Mouse (Mus musculus): Measurements from ENCODE around the gene Dtx2.

Gene Dtx2

DNA sequence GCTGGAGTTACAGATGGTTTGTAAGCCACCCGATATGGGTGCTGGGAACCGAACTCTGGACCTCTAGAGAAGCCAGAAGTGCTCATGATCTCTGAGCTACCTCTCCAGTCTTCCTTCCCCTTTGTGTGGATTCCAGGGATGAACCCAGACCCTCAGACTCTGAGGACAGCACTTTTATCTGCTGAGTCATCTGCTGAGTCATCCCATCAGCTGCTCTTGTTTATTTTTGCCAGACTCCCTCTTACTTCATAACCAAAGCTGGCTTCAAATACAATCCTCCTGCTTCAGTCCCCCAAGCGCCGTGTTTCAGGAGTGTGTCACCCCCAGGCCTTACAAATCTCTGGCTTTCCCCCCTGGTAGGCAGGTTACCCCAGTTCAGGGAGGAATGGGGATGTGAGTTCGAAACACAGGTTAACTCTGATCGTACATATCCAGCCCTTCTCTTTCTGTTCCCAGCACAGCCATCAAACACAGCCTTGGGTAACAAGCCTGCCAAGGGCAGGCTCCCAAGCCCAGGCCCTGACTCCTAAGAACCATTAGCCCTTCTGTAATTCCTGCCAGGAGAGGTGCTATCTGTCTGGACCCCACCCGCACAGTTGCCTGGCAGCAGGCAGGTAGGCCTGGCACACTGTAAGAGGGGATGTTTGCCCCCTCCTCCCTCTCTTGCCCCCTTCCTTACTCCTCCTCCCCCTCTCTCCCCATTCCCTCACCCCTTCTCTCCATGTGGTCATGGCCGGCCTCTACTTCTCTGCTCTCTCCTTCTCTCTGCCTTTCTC is 18.5 kb upstream of the Dtx2 start:
- DNase-seq (ENCODE audit: low read depth, low spot score) = no peak

DNA sequence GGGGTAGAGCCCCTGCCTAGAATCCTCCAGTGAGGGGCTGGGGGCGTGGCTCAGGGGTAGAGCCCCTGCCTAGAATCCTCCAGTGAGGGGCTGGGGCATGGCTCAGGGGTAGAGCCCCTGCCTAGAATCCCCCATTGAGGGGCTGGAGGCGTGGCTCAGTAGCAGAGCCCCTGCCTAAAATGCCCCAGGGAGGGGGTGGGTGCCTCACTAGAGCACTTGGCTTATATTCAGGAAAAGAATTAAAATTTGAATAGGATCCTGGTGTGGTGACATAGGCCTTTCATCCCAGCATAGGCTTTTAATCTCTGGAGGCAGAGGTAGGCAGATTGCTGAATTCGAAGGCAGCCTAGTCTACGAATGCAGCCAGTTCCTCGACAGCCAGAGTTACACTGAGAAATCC is 15.2 kb upstream of the Dtx2 start:
- DNase-seq (ENCODE audit: low read depth, low spot score) = peak; percentile 86

DNA sequence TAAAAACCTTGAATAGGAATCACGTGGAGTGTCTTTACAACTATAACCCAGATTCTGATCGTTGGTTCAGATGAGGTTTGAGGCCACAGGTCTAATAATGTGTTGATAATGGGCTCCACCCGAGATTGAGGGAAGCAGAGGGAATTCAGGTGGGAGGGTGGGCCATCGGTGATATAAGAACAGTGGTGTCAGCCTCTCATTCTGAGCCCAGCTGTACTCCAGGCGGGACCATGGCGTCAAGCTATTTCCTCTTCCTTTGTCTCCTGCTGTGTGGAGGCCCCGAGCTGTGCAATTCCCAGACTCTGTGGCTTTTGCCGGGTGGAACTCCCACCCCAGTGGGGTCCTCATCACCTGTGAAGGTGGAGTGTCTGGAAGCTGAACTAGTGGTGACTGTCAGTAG is 14.7 kb upstream of the Dtx2 start, which contains the start of gene Zp3:
Zp3 (plus strand) TSS at position 196 of the 400 bp plus-strand sequence.
- peak; percentile 61 for DNase-seq (ENCODE audit: low read depth, low spot score)

DNA sequence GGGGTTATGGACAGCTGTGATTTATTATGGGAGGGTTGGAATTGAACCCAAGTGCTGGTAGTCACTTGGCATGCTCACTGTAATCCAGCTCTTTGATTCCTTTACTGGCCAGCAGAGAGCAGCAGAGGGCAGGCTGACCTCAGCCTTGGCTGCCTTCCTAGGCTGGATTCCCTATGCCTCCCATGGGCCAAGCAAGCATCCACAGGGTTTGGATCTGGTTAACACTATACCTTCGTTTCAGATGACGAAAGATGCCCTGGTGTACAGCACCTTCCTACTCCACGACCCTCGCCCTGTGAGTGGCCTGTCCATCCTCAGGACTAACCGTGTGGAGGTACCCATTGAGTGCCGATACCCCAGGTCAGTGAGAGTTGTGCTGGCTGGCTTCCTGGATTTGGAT is 12.2 kb upstream of the Dtx2 start:
- peak; percentile 73 for DNase-seq (ENCODE audit: low read depth, low spot score)

DNA sequence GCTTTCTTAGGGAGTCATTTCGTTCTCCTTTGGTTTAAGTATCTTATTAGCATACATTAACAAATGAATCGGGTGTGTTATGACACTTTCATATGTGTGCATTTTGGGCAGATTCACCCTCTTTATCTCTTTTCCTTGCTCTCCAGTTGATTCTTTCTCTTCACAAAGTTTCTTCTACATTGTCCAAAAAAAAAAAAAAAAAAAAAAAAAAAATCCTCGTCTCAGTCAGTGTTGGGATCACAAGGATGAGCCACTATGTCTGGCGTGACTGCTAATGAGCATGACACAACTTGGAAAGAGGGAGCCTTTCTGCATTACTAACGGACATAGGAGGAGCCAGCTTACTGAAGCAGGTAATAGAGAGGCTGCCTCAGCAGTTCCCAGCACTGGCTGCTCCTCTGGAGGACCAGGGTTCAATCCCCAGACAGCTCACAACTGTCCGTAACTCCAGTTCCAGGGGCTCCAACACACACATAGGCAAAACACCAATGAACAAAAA is 10.0 kb upstream of the Dtx2 start:
- DNase-seq (ENCODE audit: low read depth, low spot score) = peak; percentile 60

DNA sequence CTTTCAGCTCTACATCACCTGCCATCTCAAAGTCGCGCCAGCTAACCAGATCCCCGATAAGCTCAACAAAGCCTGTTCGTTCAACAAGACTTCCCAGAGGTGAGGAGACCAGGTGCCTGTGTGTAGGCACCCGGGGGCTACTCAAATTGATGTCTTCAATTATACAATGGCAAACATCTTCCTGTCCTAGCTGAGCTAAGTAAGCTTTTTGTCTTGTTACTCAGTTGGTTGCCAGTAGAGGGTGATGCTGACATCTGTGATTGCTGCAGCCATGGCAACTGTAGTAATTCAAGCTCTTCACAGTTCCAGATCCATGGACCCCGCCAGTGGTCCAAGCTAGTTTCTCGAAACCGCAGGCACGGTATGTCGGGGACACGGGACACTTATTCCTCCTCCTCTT is 7.4 kb upstream of the Dtx2 start:
- peak; percentile 72 for DNase-seq (ENCODE audit: low read depth, low spot score)

DNA sequence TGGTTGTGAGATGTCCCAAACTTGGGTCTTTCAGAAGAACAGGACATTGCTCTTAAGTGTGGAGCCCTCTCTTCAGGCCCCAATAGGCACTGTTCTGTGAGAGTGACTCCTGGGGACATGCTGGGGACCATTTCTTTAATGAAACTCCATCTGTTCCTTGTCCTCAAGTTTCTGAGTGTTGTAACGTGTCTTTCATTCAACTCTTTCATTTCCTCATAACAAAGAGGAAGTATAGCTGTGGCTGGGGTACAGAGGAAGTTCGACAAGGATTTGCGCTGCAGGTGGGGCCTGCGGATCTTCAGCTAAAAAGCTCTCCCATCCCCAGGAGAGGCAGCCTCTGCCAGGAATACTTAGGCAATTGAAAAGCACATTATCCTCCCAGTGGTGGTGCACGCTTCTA is 4.0 kb upstream of the Dtx2 start:
- no peak for DNase-seq (ENCODE audit: low read depth, low spot score)

DNA sequence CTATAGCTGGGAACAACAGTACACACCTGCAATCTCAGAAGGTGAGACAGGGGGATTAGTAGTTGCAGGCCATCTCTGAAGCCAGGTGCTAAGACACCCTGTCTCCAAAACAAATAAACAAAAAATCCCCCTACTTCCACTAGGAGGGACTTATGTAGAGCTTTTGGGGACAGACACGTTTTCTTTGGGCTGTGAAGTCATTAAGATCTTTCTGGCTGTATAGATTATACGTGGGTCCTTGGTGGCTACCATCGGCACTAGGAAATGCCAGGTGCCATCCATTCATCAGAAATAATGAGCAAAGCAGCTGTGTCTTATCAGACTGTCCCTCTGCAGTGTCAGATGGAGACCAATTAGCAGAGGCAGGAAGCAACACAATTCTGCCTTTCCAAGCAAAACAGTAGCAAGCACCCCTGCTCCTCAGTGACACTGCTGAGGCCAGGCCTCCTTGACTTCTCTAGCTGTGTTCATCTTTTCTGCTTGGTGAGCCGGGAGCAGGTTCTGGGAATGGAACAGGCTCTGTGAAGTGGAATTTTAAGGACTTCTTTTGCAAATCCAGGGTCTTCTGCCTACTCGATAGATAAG is 1.1 kb upstream of the Dtx2 start:
- no peak for DNase-seq (ENCODE audit: low read depth, low spot score)

DNA sequence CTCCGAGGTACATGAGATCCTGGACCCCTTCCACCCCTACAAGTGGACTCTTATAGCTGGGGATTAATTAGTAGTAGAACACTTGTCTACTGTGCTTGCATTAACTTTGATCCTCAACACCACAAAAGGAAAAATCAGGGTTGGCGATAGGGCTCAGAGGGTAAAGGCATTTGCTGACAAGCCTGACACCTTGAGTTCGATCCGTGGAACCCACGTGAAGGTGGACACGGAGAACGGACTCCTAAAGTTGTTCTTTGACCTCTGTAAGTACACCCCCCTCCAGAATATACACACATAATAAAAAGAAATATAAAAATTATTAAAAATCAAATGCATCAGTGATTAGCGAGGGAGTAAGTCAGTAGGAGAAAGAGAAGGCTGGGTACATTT is 270 bp upstream of the Dtx2 start:
- no peak for DNase-seq (ENCODE audit: low read depth, low spot score)

DNA sequence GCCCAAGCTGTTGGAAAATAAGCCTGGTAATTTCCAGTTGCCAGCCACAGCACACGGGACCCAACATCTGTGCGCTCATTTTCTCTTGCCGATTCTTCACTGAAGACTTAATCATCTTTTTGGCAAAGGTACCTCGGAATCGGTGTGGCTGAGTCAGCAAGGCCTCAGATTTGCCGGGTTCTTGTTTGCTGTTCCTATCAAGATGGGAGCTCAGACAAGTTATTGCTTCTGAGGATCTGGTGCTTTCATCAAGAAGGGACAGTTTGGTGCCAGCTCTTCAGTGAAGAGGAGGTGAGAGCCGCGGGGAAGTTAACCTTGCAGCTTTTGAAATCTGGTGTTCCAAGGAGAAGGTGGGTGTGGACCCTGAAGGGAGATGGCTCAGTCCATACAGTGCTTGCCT is 1.6 kb downstream of the Dtx2 start:
- DNase-seq (ENCODE audit: low read depth, low spot score) = no peak

DNA sequence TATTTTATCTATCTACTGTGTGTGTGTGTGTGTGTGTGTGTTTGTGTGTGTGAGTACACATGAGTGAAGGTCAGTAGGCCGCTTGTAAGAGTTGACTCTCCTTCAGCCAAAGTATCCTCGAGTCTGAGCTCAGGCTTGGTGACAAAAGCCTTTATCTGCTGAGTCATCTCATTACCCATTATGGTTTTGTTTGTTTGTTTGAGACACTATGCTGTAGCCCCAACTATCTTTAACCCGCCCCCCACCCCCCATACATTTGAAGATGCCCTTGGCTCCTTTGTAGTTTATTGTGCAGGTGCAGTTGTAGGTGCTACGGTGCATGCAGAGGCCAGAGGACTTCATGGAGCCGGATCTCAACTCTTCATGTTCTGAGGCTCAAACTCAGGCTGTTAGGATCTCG is 6.6 kb downstream of the Dtx2 start:
- no peak for DNase-seq (ENCODE audit: low read depth, low spot score)

DNA sequence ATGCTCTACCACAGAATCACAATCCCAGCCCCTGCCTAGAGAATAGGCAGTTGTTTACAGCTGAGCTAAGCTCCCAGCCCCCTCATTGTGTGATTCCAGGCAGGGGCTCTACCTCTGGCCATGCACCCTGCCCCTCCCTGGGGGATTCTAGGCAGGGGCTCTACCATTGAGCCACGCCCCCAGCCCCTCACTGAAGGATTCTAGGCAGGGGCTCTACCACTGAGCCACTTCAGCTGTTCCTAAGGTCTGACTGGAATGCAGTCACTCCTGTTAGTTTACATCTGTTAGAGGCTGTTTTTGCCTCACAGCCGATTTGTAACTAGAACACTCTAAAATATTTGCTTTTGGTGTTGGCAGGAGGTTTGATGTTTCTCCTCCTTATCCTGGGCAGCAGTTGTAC is 7.7 kb downstream of the Dtx2 start:
- no peak for DNase-seq (ENCODE audit: low read depth, low spot score)

DNA sequence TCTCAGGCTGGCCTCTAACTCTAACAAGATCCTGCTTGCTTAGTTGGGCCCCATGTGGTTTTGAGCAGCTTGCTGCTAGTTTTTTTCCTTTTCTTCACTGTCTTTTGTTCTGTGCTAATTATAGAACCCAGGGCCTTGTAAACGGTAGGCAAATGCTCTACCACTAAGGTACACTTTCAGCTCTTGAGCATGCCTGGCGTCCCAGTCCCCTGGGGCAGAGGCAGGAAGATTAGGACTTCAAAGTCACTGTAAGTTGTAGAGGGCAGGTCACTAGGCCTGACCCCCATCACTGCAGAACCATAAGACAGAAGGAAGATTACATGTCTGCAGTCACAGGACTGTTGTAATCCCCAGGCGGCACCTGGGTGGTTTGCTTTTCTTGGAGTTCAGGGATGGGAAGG is 8.2 kb downstream of the Dtx2 start:
- no peak for DNase-seq (ENCODE audit: low read depth, low spot score)

DNA sequence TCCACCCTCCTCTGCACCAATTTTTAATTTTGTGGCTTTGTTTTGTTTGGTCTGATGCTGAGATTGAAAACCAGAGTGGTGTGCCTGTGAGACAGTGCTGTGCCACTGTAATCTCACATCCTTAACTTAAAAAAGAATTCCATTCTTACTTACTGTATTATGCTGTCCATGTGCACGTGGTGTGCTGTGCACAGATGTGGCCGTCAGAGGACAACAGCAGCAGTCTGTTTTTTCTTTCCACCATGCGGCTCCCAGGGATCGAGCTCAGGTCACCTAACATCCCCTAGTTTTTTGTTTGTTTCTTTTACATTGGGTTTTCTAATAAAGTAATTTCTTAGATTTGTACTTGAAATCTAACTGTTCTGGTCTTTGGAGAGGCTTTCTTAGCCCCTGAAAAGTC is 9.9 kb downstream of the Dtx2 start:
- DNase-seq (ENCODE audit: low read depth, low spot score) = no peak

DNA sequence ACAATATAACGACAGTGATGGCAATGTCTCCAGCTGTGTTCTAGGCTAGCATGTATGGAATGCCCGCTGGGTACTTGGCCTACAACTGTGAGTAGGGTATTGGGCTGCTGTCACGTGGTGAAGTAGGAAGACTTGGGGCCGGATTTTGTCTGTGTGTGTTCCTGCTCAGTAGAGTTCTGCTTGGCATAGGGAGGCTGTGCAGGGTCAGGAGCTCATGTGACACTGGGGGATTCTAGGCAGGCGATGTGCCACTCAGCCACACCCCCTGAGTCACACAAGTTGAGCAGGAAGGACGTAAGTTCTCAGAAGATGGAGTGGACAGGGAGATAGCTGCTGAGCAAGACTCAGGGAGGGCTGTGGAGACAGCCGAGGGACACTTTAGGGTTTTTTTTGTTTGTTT is 13.1 kb downstream of the Dtx2 start:
- DNase-seq (ENCODE audit: low read depth, low spot score) = no peak

DNA sequence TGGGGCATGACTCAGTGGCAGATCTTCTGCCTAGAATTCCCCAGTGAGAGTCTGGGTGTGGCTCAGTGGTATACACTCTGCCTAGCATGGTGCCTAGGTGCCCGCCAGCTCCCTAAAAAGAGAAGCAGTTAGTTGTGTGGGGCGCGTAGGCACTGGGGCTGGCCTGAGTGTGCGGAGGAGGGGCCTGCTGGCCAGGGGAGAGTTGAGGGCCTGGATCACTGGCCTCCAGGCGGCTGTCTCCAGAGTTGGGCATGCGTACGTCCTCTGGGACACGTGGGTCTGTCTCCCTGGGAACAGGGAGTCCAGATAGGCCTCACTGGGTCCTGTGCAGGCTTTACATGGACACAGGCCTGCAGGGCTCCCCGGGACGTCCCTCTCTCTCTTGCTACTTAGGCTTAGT is 20.3 kb downstream of the Dtx2 start:
- no peak for DNase-seq (ENCODE audit: low read depth, low spot score)

DNA sequence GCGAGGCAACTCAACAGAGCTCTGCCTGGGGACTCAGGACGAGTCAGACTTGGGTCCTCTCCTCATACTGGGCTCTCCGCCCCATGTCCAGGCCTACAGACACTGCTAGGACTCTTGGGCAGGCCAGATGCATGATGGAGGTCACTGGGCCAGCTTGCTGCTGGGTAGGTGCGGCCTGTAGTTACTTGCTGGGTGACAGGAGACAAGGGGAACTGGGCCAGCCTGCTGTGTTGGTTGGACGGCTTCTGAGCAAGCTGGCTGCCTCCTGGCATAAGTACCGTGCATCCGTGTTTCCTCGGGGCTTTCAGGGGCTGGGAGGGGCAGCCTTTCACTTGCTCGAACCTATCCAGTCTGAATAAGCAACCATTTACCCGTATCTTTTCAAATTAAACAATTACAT is 21.0 kb downstream of the Dtx2 start:
- no peak for DNase-seq (ENCODE audit: low read depth, low spot score)

DNA sequence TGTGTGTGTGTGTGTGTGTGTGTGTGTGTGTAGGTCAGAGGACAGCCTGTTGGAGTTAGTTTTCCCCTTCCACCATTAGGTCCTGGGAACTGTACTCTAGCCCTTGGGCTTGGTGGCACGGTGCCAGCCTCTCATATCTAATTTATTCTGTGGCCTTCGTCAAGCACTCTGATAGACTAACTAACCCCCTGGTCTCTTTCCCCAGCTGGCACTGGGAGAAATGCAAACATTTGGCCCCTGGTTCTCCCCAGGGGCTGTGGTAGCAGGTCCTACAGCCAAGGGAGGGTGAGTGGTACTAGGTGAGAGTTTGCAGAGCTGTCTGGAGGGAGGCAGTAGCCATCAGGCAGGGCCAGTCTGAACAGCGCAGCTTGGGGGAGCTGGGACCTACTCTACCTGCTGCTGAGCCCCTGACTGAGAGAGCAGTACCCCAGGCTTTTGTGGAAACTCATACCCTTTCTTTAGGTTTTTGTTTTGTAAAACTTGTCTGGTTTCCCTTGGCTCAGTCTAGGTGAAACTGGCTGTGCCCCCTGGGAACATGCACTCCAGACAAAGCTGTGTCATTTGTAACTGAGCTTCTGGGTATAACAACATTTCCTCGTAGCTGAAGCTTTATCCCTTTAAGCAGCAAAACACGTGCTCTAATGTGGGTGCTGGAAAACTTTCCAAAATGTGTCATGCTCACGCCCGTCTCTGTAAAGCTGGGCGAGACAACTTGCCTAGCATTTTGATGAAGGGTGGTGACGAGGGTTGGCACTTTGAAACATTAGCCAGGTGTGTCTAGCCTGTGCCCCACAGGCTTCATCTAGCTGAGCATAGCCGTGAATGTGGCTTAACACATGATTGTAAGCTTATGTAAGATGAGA is 21.6 kb downstream of the Dtx2 start:
- peak; percentile 52 for DNase-seq (ENCODE audit: low read depth, low spot score)

DNA sequence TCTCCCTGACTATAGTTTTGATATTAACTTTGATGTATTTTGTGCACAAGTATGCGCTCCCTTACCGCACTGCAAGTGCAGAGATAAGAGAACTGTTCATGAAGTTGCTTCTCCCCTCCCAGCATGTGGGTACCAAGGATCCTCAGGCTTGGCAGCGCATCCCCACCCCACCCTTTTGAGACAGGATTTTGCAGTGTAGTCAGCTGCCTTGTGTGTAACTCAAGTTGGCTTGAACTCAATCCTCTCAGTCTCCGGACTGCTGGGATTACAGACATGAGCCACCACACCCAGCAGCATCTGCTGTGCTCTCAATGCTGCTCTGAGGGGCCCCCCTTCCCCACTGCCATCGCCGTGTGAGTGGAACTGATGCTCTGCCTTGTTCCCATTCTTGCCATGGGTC is 22.7 kb downstream of the Dtx2 start:
- no peak for DNase-seq (ENCODE audit: low read depth, low spot score)

DNA sequence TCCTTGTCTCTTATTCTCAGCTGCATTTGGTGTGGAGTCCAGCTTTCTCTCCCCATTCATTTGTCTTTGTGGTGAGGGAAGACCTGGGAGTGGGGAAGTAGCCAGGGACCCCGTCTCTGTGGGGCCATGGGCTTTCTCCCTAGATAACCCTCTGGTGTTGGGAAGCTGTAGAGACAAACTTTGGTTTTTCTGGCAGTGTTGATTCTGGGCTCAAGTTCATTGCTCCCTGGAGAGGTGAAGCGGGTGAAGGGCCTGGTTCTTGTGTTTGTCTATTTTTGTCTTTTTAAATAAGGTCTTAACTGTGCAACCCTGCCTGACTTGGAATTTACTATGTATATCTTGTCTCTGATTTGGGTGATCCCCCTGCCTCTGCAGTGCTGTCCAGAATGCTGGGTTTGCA is 24.1 kb downstream of the Dtx2 start:
- DNase-seq (ENCODE audit: low read depth, low spot score) = no peak

DNA sequence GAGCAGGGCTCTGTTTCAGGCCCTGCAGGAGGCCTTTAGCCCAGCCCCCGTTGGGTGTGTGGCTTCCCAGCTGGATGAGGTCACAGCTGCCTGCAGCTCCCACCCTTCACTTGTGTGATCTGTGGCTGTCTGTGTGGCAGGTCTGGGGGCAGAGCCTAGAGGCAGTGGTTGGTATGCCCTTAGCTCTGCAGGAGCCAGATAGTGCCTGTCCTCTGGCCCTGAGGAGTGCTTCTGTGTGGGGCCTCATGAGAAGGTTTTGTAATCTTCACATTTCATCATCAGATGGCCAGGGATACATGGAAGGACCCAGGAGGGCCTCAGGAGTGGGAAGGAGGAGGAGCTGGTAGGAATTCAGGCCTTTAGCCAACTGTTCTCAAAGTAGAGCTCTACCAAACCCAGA is 25.3 kb downstream of the Dtx2 start:
- DNase-seq (ENCODE audit: low read depth, low spot score) = no peak

DNA sequence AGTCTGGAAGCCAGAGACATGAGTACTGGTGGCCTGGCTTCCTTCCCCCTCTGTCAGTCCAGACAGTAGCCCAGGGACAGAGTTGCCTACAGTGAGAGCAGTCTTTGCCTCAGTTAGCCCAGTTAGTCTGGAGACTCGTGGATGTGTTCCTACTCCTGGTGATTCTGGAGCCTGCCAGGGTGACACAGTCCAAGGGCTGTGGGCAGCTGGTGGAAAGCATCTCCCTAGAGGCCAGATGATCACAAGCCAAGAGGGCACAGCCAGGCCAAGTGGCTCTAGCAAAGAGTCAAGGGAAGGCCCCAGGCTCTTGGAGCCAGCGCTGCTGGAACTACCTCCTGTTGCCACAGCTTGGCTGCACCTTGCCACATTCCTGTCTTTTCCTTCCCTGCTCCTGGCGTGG is 31.1 kb downstream of the Dtx2 start:
- no peak for DNase-seq (ENCODE audit: low read depth, low spot score)

DNA sequence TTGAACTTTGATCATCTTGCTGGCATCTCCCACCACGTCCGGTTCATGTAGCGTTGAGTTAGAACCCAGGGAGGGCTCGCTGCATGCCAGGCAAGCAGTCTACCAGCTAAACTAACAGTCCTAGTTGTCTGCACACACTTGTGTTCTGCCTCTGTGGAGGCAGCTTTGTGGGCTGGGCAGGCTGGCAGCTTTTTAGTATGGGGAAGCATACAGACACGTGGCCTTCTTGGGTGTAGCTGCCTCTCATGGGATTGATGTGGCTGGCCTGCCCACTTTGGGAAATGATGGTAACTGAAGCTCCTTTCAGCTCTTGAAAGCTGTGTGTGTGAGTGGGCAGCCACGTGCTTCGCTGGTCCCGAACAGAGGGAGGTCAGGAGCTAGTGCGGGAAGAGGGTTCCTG is 32.3 kb downstream of the Dtx2 start:
- no peak for DNase-seq (ENCODE audit: low read depth, low spot score)

All from ES-CJ7 (cell line).